Mouse (Mus musculus) MEL (cell line): Measurements from ENCODE around the gene Iqcf3. TPM values are rescaled to one million over a fixed set of nuclear protein-coding genes. Genes with fewer than 3 reads are reported as not detected.

Experiments
- DNase-seq: peaks from one replicate; pipeline ENCODE4 v3.0.0; 2011; ENCODE audit warnings: low read depth, low spot score
- H3K27ac ChIP-seq: 2 replicates; pipeline ENCODE4 v1.5.1; 2012; ENCODE audit warnings: low read depth, mild to moderate bottlenecking, control low read depth, low read length, moderate library complexity; ENCODE audit not compliant: control insufficient read depth
- H3K27me3 ChIP-seq, 2 experiments: fragments of 150-350 bp in 1 of 2; sonication (generic) in 1 of 2; 2 replicates each; pipeline ENCODE4 v1.6.1; 2012; ENCODE audit warnings: low read length in 2 of 2, mild to moderate bottlenecking in 2 of 2, improper control_type of control experiment in 1 of 2, moderate library complexity in 1 of 2; ENCODE audit not compliant: insufficient read depth in 2 of 2, control insufficient read depth in 1 of 2
- H3K36me3 ChIP-seq, 2 experiments: 2 replicates each; pipeline ENCODE4 v1.6.1; 2012 to 2014; ENCODE audit warnings: low read length in 2 of 2, improper control_type of control experiment in 1 of 2, inconsistent platforms in 1 of 2, mild to moderate bottlenecking in 1 of 2; ENCODE audit not compliant: insufficient read depth in 2 of 2, control insufficient read depth in 1 of 2
- H3K4me1 ChIP-seq, 2 experiments: fragments of 150-350 bp in 1 of 2; sonication (generic) in 1 of 2; 2 replicates each; pipeline ENCODE4 v1.6.1; 2012; ENCODE audit warnings: low read length in 2 of 2, improper control_type of control experiment in 1 of 2, mild to moderate bottlenecking in 1 of 2; ENCODE audit not compliant: insufficient read depth in 2 of 2, control insufficient read depth in 1 of 2
- H3K4me3 ChIP-seq, 2 experiments: fragments of 150-350 bp in 1 of 2; sonication (generic) in 1 of 2; 2 replicates each; pipeline ENCODE4 v1.5.1; 2012; ENCODE audit warnings: low read depth in 2 of 2, low read length in 2 of 2, mild to moderate bottlenecking in 2 of 2, moderate library complexity in 2 of 2, control low read depth in 1 of 2, improper control_type of control experiment in 1 of 2; ENCODE audit not compliant: control insufficient read depth in 1 of 2, insufficient read depth in 1 of 2
- H3K79me2 ChIP-seq: 2 replicates; pipeline ENCODE4 v1.6.1; 2012; ENCODE audit warnings: mild to moderate bottlenecking, low read length, moderate library complexity; ENCODE audit not compliant: control insufficient read depth, poor library complexity, insufficient read depth
- H3K9ac ChIP-seq: 2 replicates; pipeline ENCODE4 v1.6.1; 2012; ENCODE audit warnings: low read depth, mild to moderate bottlenecking, control low read depth, low read length, moderate library complexity; ENCODE audit not compliant: control insufficient read depth, poor library complexity, severe bottlenecking
- H3K9me3 ChIP-seq: fragments of 150-350 bp; sonication (generic); replicated peaks from 2 replicates; pipeline ENCODE4 v1.6.1; 2012; ENCODE audit warnings: mild to moderate bottlenecking, low read length, improper control_type of control experiment, moderate library complexity; ENCODE audit not compliant: insufficient read depth
- CHD1 ChIP-seq: IDR thresholded peaks from 2 replicates; pipeline ENCODE4 v1.6.1; 2012; ENCODE audit warnings: low read depth, mild to moderate bottlenecking, inconsistent platforms, low read length, improper control_type of control experiment
- ELF1 ChIP-seq: IDR thresholded peaks from 2 replicates; pipeline ENCODE4 v1.6.1; 2014; ENCODE audit warnings: low read depth, mild to moderate bottlenecking, inconsistent platforms, low read length, improper control_type of control experiment, moderate library complexity
- ETS1 ChIP-seq: IDR thresholded peaks from 2 replicates; pipeline ENCODE4 v1.6.1; 2012; ENCODE audit warnings: low read depth, mild to moderate bottlenecking, inconsistent platforms, low read length, improper control_type of control experiment, moderate library complexity
- KAT2A ChIP-seq: conservative IDR thresholded peaks from 2 replicates; pipeline ENCODE4 v1.6.1; 2012; ENCODE audit warnings: low read depth, low read length, improper control_type of control experiment, inconsistent platforms
- MAFK ChIP-seq: IDR thresholded peaks from 2 replicates; pipeline ENCODE4 v1.6.1; 2011; ENCODE audit warnings: low read depth, mild to moderate bottlenecking, low read length, improper control_type of control experiment, borderline replicate concordance
- MAX ChIP-seq: IDR thresholded peaks from 2 replicates; pipeline ENCODE4 v1.6.1; 2011; ENCODE audit warnings: low read length, improper control_type of control experiment
- MAZ ChIP-seq: IDR thresholded peaks from 2 replicates; pipeline ENCODE4 v1.6.1; 2012; ENCODE audit warnings: low read depth, mild to moderate bottlenecking, inconsistent platforms, low read length, improper control_type of control experiment
- MEF2A ChIP-seq: IDR thresholded peaks from 2 replicates; pipeline ENCODE4 v1.6.1; 2014; ENCODE audit warnings: low read depth, mild to moderate bottlenecking, inconsistent platforms, low read length, improper control_type of control experiment; ENCODE audit not compliant: poor library complexity, insufficient replicate concordance, severe bottlenecking; ENCODE audit errors: extremely low read depth
- MXI1 ChIP-seq: IDR thresholded peaks from 2 replicates; pipeline ENCODE4 v1.6.1; 2011; ENCODE audit warnings: mild to moderate bottlenecking, low read depth, low read length, improper control_type of control experiment
- MYC ChIP-seq: IDR thresholded peaks from 2 replicates; pipeline ENCODE4 v1.6.1; 2011; ENCODE audit warnings: low read depth, mild to moderate bottlenecking, low read length, improper control_type of control experiment, moderate library complexity
- NELFE ChIP-seq: IDR thresholded peaks from 2 replicates; pipeline ENCODE4 v1.6.1; 2011; ENCODE audit warnings: low read depth, low read length, improper control_type of control experiment
- POLR2A ChIP-seq, 2 experiments: IDR thresholded peaks; 2 replicates each; pipeline ENCODE4 v1.6.1; 2011 to 2012; ENCODE audit warnings: low read length in 2 of 2, mild to moderate bottlenecking in 2 of 2, control low read depth in 1 of 2, improper control_type of control experiment in 1 of 2, low read depth in 1 of 2, moderate library complexity in 1 of 2; ENCODE audit not compliant: control insufficient read depth in 1 of 2, insufficient read depth in 1 of 2, poor library complexity in 1 of 2
- SIN3A ChIP-seq: IDR thresholded peaks from 2 replicates; pipeline ENCODE4 v1.6.1; 2012; ENCODE audit warnings: low read length, improper control_type of control experiment, inconsistent platforms
- TAL1 ChIP-seq: IDR thresholded peaks from 2 replicates; pipeline ENCODE4 v1.6.1; 2012; ENCODE audit warnings: mild to moderate bottlenecking, inconsistent platforms, low read length, moderate library complexity, mixed read lengths
- TBP ChIP-seq: IDR thresholded peaks from 2 replicates; pipeline ENCODE4 v1.8.0; 2011; ENCODE audit warnings: low read depth, low read length, improper control_type of control experiment
- TCF12 ChIP-seq: IDR thresholded peaks from 2 replicates; pipeline ENCODE4 v1.6.1; 2014; ENCODE audit warnings: low read depth, mild to moderate bottlenecking, inconsistent platforms, low read length, improper control_type of control experiment, moderate library complexity
- UBTF ChIP-seq: IDR thresholded peaks from 2 replicates; pipeline ENCODE4 v1.6.1; 2012; ENCODE audit warnings: low read depth, mild to moderate bottlenecking, inconsistent platforms, low read length, improper control_type of control experiment, moderate library complexity, borderline replicate concordance; ENCODE audit not compliant: insufficient read depth
- USF2 ChIP-seq, 2 experiments: IDR thresholded peaks; 2 replicates each; pipeline ENCODE4 v1.6.1; 2011 to 2012; ENCODE audit warnings: improper control_type of control experiment in 2 of 2, low read length in 2 of 2, borderline replicate concordance in 1 of 2, inconsistent platforms in 1 of 2, low read depth in 1 of 2, mild to moderate bottlenecking in 1 of 2; ENCODE audit not compliant: insufficient read depth in 1 of 2
- ZMIZ1 ChIP-seq: IDR thresholded peaks from 2 replicates; pipeline ENCODE4 v1.6.1; 2012; ENCODE audit warnings: low read depth, mild to moderate bottlenecking, inconsistent platforms, low read length, improper control_type of control experiment, moderate library complexity
- ZNF384 ChIP-seq: IDR thresholded peaks from 2 replicates; pipeline ENCODE4 v1.6.1; 2012; ENCODE audit warnings: low read depth, mild to moderate bottlenecking, inconsistent platforms, low read length, improper control_type of control experiment
- polyA plus RNA-seq, 2 experiments: library from polyadenylated mRNA; stranded (reverse) in 1 of 2; unstranded in 1 of 2; fragments of >175 nt in 1 of 2; fragments of >200 nt in 1 of 2; gene quantifications; 2 replicates each; pipeline versions ENCODE4 v1.2.1 to v1.2.4; 2012; ENCODE audit warnings: low replicate concordance in 2 of 2, low read depth in 1 of 2; ENCODE audit not compliant: insufficient read length in 2 of 2, insufficient read depth in 1 of 2, missing spikeins in 1 of 2
- total RNA-seq: library from RNA; depleted of rRNA; stranded (reverse); fragments of 300-350 nt; gene quantifications from 2 replicates; pipeline ENCODE4 v1.2.3, GENCODE M21; 2012

The Iqcf3 gene
- total and polyA plus RNA-seq, 3 experiments = not detected

- no peaks in the 10 kb centered on the region for H3K9me3 ChIP-seq
- TF ChIP-seq MEF2A (no peak), KAT2A (no peak), NELFE (no peak), ETS1 (no peak), CHD1 (no peak), UBTF (no peak), TCF12 (no peak), ZMIZ1 (no peak), USF2 (IDR thresholded peaks at IDR 0.05; ENCODE audit: borderline replicate concordance in 1 of 2, insufficient read depth in 1 of 2, low read depth in 1 of 2, low read length in 2 of 2) (no peak), MXI1 (no peak), SIN3A (no peak)
- no peaks in the 10 kb centered on the region; the same call in 1 of the 2 replicates for H3K79me2 ChIP-seq
- H3K4me1 ChIP-seq = peaks cover 0 to 3% of the 10 kb centered on the region in 2 experiments; a peak in 2 of 4 replicates
- DNase-seq = no peak
- H3K4me3 ChIP-seq = no peak overlapping the region
- no peak overlapping the region for H3K27ac ChIP-seq
- H3K27me3 ChIP-seq = no peaks in the 10 kb centered on the region
- H3K36me3 ChIP-seq = peaks cover 0 to 2% of the 10 kb centered on the region in 2 experiments; a peak in 2 of 4 replicates
- H3K9ac ChIP-seq = no peak overlapping the region
Observed at GRCm38 (mm10) chr9:106456325-106457162, 104.9 kb downstream of the Iqcf3 start.

GRCm38 (mm10) chr9:106454888-106455681 lies 106.3 kb downstream of the Iqcf3 start:
- H3K4me3 ChIP-seq = no peak overlapping the region
- H3K4me1 ChIP-seq = peaks cover 0 to 3% of the 10 kb centered on the region in 2 experiments; a peak in 2 of 4 replicates
- no peak overlapping the region for H3K9ac ChIP-seq

More at GRCm38 (mm10) chr9:106454888-106455681, 106.3 kb downstream of the Iqcf3 start:
- H3K27ac ChIP-seq = no peak overlapping the region
- no peaks in the 10 kb centered on the region for H3K9me3 ChIP-seq
- H3K27me3 ChIP-seq = no peaks in the 10 kb centered on the region
- TF ChIP-seq POLR2A (IDR thresholded peaks at IDR 0.05; ENCODE audit: control insufficient read depth in 1 of 2, insufficient read depth in 1 of 2, low read depth in 1 of 2, low read length in 2 of 2, poor library complexity in 1 of 2) (no peak), MAFK (no peak), MXI1 (no peak), TBP (no peak), MAZ (no peak), ZNF384 (no peak), TAL1 (no peak), MYC (no peak), MAX (no peak), TCF12 (no peak), ELF1 (no peak), SIN3A (no peak)
- no peak for DNase-seq
- H3K36me3 ChIP-seq = peaks cover 0 to 2% of the 10 kb centered on the region in 2 experiments; a peak in 2 of 4 replicates
- no peaks in the 10 kb centered on the region; the same call in 1 of the 2 replicates for H3K79me2 ChIP-seq
